ENCODE assay signal across 8 mouse cellular contexts in genomic region chr6:29768791-29769441, GRCm38 (mm10). TPM values are rescaled to one million over a fixed set of nuclear protein-coding genes. Genes with fewer than 3 reads are reported as not detected.
DNase-seq lines count a peak whose midpoint lies in the region; ATAC-seq and TF ChIP-seq lines count a peak whose summit lies in the region.

No protein-coding gene starts in this region.

- peak overlapping the region; percentile 71 for H3K4me2 ChIP-seq in embryonic facial prominence, embryonic 15.5 days (replicated peaks)
- peak overlapping the region; percentile 67 for H3K4me2 ChIP-seq in limb, embryonic 12.5 days
- peak overlapping the region; percentile 65 for H3K4me2 ChIP-seq in midbrain, embryonic 12.5 days (replicated peaks)
- H3K4me2 ChIP-seq in stomach, postnatal 0 days (replicated peaks; ENCODE audit: low read depth): peak overlapping the region; percentile 72

- no peaks in the 10 kb centered on the region for H3K36me3 ChIP-seq in embryonic facial prominence, embryonic 15.5 days
- no peaks in the 10 kb centered on the region for H3K36me3 ChIP-seq in hindbrain, embryonic 10.5 days
- H3K36me3 ChIP-seq in limb, embryonic 12.5 days: no peaks in the 10 kb centered on the region; the same call in 1 of the 2 replicates
- H3K36me3 ChIP-seq in midbrain, embryonic 12.5 days: no peaks in the 10 kb centered on the region
- H3K36me3 ChIP-seq in stomach, postnatal 0 days (ENCODE audit: control insufficient read depth, insufficient read depth, low read length): no peaks in the 10 kb centered on the region

- H3K27me3 ChIP-seq in embryonic facial prominence, embryonic 15.5 days: no peaks in the 10 kb centered on the region
- no peaks in the 10 kb centered on the region for H3K27me3 ChIP-seq in hindbrain, embryonic 10.5 days (ENCODE audit: insufficient read depth, poor library complexity, severe bottlenecking)
- no peaks in the 10 kb centered on the region for H3K27me3 ChIP-seq in limb, embryonic 12.5 days
- no peaks in the 10 kb centered on the region for H3K27me3 ChIP-seq in midbrain, embryonic 12.5 days
- no peaks in the 10 kb centered on the region for H3K27me3 ChIP-seq in stomach, postnatal 0 days (ENCODE audit: control insufficient read depth, insufficient read depth, low read length)

- H3K9ac ChIP-seq in embryonic facial prominence, embryonic 15.5 days: peak overlapping the region; percentile 74
- peak overlapping the region; percentile 84 for H3K9ac ChIP-seq in limb, embryonic 12.5 days (replicated peaks)
- peak overlapping the region; percentile 65 for H3K9ac ChIP-seq in midbrain, embryonic 12.5 days (replicated peaks)
- H3K9ac ChIP-seq in stomach, postnatal 0 days (ENCODE audit: low read length): peak overlapping the region; percentile 90

- under 1% methylated on average over 50 of the region's 50 CpGs for WGBS in embryonic facial prominence, embryonic 15.5 days
- WGBS in hindbrain, embryonic 10.5 days: under 1% methylated on average over 49 of the region's 50 CpGs
- under 1% methylated on average over 50 of the region's 50 CpGs for WGBS in limb, embryonic 12.5 days
- under 1% methylated on average over 50 of the region's 50 CpGs for WGBS in midbrain, embryonic 12.5 days
- WGBS in stomach, postnatal 0 days: under 1% methylated on average over 49 of the region's 50 CpGs

- TF ChIP-seq EP300 in stomach, postnatal 0 days (optimal IDR thresholded peaks at IDR 0.05): no peak

- H3K4me1 ChIP-seq in embryonic facial prominence, embryonic 15.5 days: 0 out of 2 replicates have a peak, but pooled peaks cover 9% of the 10 kb centered on the region
- peaks cover 21% of the 10 kb centered on the region; the same call in 1 of the 2 replicates for H3K4me1 ChIP-seq in hindbrain, embryonic 10.5 days (replicated peaks)
- peaks cover 18% of the 10 kb centered on the region; the same call in 1 of the 2 replicates for H3K4me1 ChIP-seq in limb, embryonic 12.5 days (replicated peaks)
- H3K4me1 ChIP-seq in midbrain, embryonic 12.5 days: peaks cover 10% of the 10 kb centered on the region
- no peaks in the 10 kb centered on the region for H3K4me1 ChIP-seq in stomach, postnatal 0 days (replicated peaks; ENCODE audit: control insufficient read depth, insufficient read depth)

- ATAC-seq in embryonic facial prominence, embryonic 15.5 days (ENCODE audit: insufficient number of reproducible peaks, low FRiP score, low TSS enrichment, low read depth): peak; percentile 46
- peak; percentile 33 for ATAC-seq in limb, embryonic 12.5 days (ENCODE audit: insufficient number of reproducible peaks, insufficient read depth, low FRiP score, low TSS enrichment, low read depth)
- ATAC-seq in midbrain, embryonic 12.5 days (ENCODE audit: low FRiP score, low read depth): peak; percentile 51; the same call in 1 of the 2 replicates
- peak; percentile 43 for ATAC-seq in stomach, postnatal 0 days (ENCODE audit: low FRiP score, low TSS enrichment)

- peak; percentile 51 for DNase-seq in gastrocnemius, postnatal 10 days
- no peak for DNase-seq in gastrocnemius, postnatal 25 days
- DNase-seq in MN1 (ENCODE audit: low spot score): peak; percentile 53
- DNase-seq in hindbrain, embryonic 10.5 days (ENCODE audit: low spot score): no peak
- DNase-seq in stomach, postnatal 0 days (ENCODE audit: low spot score): peak; percentile 67

- peak overlapping the region; percentile 90 for H3K27ac ChIP-seq in embryonic facial prominence, embryonic 15.5 days (replicated peaks)
- H3K27ac ChIP-seq in hindbrain, embryonic 10.5 days: peak overlapping the region; percentile 91
- H3K27ac ChIP-seq in limb, embryonic 12.5 days: peak overlapping the region; percentile 94
- peak overlapping the region; percentile 84 for H3K27ac ChIP-seq in midbrain, embryonic 12.5 days (replicated peaks)
- peak overlapping the region; percentile 91 for H3K27ac ChIP-seq in stomach, postnatal 0 days (replicated peaks)

- peak overlapping the region; percentile 88 for H3K4me3 ChIP-seq in embryonic facial prominence, embryonic 15.5 days (replicated peaks)
- peak overlapping the region; percentile 90 for H3K4me3 ChIP-seq in hindbrain, embryonic 10.5 days
- H3K4me3 ChIP-seq in limb, embryonic 12.5 days (replicated peaks): peak overlapping the region; percentile 83
- peak overlapping the region; percentile 88 for H3K4me3 ChIP-seq in midbrain, embryonic 12.5 days
- peak overlapping the region; percentile 80 for H3K4me3 ChIP-seq in stomach, postnatal 0 days (ENCODE audit: low read depth, low read length)

- H3K9me3 ChIP-seq in embryonic facial prominence, embryonic 15.5 days (replicated peaks): no peaks in the 10 kb centered on the region
- H3K9me3 ChIP-seq in hindbrain, embryonic 10.5 days: no peaks in the 10 kb centered on the region
- H3K9me3 ChIP-seq in limb, embryonic 12.5 days: no peaks in the 10 kb centered on the region
- H3K9me3 ChIP-seq in midbrain, embryonic 12.5 days: no peaks in the 10 kb centered on the region
- no peaks in the 10 kb centered on the region for H3K9me3 ChIP-seq in stomach, postnatal 0 days (ENCODE audit: control insufficient read depth, low read length)

- TF ChIP-seq CTCF in stomach, postnatal 0 days (IDR thresholded peaks at IDR 0.05; ENCODE audit: low read depth): no peak

RNA-seq across cellular contexts. Expression of gene Ahcyl2, which starts 1.1 kb away (rescaled TPM):
- total RNA-seq in gastrocnemius, postnatal 10 days (2021): 10 to 100 TPM in 1 of 2 experiments, 1 to 10 TPM in 1; 8.8 to 11.8 TPM
- total RNA-seq in gastrocnemius, postnatal 25 days (2021): 10 to 100 TPM; 16.0 to 19.0 TPM
- 14.2 and 14.9 TPM in 2 replicates for polyA plus RNA-seq in embryonic facial prominence, embryonic 15.5 days (2015; fragmentation: Nextera tagmentation; extraction: Ambion mirVana)
- 11.5 and 13.0 TPM in 2 replicates for polyA plus RNA-seq in hindbrain, embryonic 10.5 days (2016; fragmentation: Nextera tagmentation; extraction: Ambion mirVana)
- 23.8 and 23.9 TPM in 2 replicates for polyA plus RNA-seq in limb, embryonic 12.5 days (2016; fragmentation: Nextera tagmentation; extraction: Ambion mirVana)
- 17.2 and 18.0 TPM in 2 replicates for polyA plus RNA-seq in midbrain, embryonic 12.5 days (2016; fragmentation: Nextera tagmentation; extraction: Ambion mirVana)
- polyA plus RNA-seq in stomach, postnatal 0 days (2015; fragmentation: Nextera tagmentation; extraction: Ambion mirVana): 51.9 and 54.6 TPM in 2 replicates

RNA-seq across cellular contexts. Expression of gene Smo, which starts 33.6 kb away (rescaled TPM):
- total RNA-seq in gastrocnemius, postnatal 10 days (2021): 10 to 100 TPM; 21.2 to 26.3 TPM
- total RNA-seq in gastrocnemius, postnatal 25 days (2021): 1 to 10 TPM; 5.5 to 5.9 TPM
- polyA plus RNA-seq in embryonic facial prominence, embryonic 15.5 days (2015; fragmentation: Nextera tagmentation; extraction: Ambion mirVana): 53.7 and 58.7 TPM in 2 replicates
- 50.3 and 50.4 TPM in 2 replicates for polyA plus RNA-seq in hindbrain, embryonic 10.5 days (2016; fragmentation: Nextera tagmentation; extraction: Ambion mirVana)
- 58.7 and 71.4 TPM in 2 replicates for polyA plus RNA-seq in limb, embryonic 12.5 days (2016; fragmentation: Nextera tagmentation; extraction: Ambion mirVana)
- 46.3 and 48.8 TPM in 2 replicates for polyA plus RNA-seq in midbrain, embryonic 12.5 days (2016; fragmentation: Nextera tagmentation; extraction: Ambion mirVana)
- 10.8 and 14.1 TPM in 2 replicates for polyA plus RNA-seq in stomach, postnatal 0 days (2015; fragmentation: Nextera tagmentation; extraction: Ambion mirVana)

Comparison
In these comparisons a context has a peak if more than half of its experiments do, and no peak if none do; other contexts are left out.
1. DNase-seq: peak in gastrocnemius, postnatal 10 days (single experiment), MN1 (single experiment) and stomach, postnatal 0 days (single experiment); none in gastrocnemius, postnatal 25 days (single experiment) and hindbrain, embryonic 10.5 days (single experiment).
2. Peak in every context shown above with its lines, with median percentiles within 50 percentile points of each other: ATAC-seq, H3K27ac ChIP-seq, H3K4me2 ChIP-seq, H3K4me3 ChIP-seq and H3K9ac ChIP-seq.